Mouse (Mus musculus) heart, adult 2 months (tissue): ENCODE data around the gene Tulp4.

ENCODE experiments used
- CTCF ChIP-seq: fragments of 200-600 bp; IDR thresholded peaks from 2 replicates; pipeline ENCODE4 v1.8.1; 2022; ENCODE audit warnings: antibody characterized with exemption, mild to moderate bottlenecking, moderate library complexity
- EP300 ChIP-seq: fragments of 200-500 bp; IDR thresholded peaks from 2 replicates; pipeline ENCODE4 v1.6.1; 2011; ENCODE audit warnings: low read depth, low read length, control low read depth; ENCODE audit not compliant: insufficient read depth

- no peak for TF ChIP-seq CTCF
- no peak for TF ChIP-seq EP300
Observed at GRCm38 (mm10) chr17:6102287-6102686, 4.0 kb upstream of the Tulp4 start.
